Mouse (Mus musculus) activated CD4-positive, CD25-positive, alpha-beta regulatory T cell, adult 4 months (primary cell): ENCODE results near the gene Ano9. TPM values are rescaled to one million over a fixed set of nuclear protein-coding genes. Genes with fewer than 3 reads are reported as not detected.

Source experiments
- ATAC-seq: one replicate; pipeline ENCODE4 v1.8.0; 2017
- polyA plus RNA-seq, 2 experiments: library from polyadenylated mRNA; unstranded; fragments of 100-300 nt; shearing (Covaris generic); gene quantifications; one replicate each; pipeline ENCODE4 v1.2.1; 2017

Gene Ano9
- polyA plus RNA-seq, 2 experiments from 2014 or later = not detected

DNA sequence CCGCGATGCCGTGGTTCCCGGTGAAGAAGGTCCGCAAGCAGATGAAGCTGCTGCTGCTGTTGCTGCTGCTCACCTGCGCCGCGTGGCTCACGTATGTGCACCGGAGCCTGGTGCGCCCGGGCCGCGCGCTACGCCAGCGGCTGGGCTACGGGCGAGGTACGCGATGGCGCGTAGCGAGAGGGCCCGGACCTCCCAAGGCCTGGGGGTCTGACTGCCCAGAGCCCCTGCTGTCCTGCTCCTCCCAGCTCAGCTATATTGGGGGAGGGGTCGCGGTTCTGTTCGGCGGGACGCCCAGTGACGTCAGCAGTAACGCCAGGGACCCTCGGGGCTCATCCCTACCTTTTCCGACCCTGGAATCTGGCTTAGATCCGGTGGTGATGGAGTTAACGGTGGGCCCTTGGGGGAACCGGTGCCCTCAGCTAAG lies 56.3 kb downstream of the Ano9 start:
- ATAC-seq = no peak

DNA sequence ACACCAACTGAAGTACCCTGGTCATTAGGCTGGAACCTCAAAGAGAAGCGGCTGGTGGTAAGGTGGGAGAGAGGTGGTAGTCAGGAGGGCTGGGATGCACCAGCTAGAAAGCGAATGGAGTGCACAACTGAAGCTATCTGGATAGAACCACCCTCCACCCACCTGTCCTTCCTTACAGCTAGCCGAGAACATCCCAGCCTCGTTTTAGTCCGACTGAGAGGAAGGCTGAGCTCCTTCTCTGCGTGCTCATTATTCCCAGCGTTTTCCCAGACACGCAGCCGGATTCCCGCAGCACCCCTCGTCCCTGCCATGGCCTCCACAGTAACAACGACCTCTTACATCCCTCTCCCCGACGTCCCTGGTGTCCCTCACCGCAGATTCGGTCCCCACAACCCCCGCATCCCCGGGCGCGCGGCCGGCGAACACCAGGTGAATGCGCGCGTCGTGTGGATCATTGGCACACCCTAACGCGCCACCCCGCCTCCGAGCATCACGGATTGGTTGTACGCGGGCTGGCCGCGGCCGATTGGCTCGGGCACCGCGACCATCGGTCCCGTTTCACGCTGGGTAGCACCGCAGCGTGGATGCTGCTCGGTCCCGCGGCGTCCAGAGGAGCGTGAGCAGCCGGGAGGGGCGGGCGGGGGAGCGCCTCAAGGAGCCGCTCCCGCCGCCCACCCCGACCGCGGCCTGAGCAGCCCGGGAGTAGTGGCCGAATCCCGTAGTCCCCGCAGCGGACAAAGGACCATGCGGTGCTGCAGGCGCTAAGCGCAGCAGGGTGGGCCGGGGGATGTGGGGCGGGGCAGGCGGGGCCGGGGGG lies 57.0 kb downstream of the Ano9 start, which contains the start of gene B4galnt4:
B4galnt4 (plus strand) TSS at position 679 of the 817 bp plus-strand sequence.
- peak; percentile 57 for ATAC-seq

DNA sequence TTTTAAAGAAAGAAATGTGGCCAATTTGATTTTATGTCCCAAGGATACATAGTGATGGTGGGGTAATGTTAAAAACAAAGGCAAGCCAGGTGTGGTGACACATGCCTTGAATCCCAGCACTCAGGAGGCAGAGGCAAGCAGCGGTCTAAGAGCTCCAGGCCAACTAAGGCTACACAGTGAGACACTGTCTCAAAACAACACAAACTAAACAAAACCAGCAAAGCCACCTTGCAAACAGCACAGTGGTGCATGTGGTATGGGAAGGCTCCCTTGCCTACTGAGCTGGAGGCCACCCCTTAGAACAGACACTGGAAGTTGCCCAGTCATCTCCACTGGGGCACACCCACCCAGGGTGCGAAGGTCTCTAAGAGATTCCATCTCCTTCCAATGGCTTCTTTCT lies 57.7 kb downstream of the Ano9 start:
- no peak for ATAC-seq

DNA sequence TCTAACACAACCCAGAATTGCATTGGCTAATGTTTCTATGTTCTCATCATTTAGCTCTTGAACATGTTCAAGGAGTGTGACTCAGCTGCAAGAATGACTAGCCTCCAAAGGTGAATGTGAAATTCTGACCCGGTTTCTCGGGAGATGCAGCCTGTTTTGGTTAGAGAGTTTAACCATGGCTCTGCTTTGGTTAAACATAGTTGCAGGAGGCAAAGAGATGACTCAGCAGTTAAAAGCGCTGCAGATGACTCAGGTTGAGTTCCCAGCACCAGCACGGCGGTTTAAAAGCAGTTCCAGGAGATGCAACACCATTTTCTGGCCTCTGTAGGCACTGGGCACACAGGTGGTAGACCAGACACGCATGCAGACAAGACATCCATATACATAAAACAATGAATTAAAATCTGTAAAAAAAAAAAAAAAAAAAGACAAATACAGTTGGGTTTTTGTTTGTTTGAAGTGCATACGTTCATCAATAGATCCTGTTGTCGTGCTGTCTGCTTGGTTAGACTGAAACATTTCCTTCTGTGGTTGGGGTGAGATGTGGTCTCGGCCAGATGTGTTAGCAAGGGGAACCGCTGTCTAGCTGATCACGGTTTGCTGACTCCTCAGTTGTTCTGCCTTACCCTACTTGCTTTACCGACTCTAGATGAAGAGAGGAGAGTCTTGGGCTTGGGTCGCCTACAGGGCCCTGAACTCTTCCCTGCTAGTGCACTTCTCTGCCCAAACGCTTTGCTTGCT lies 58.8 kb downstream of the Ano9 start:
- peak; percentile 78 for ATAC-seq

DNA sequence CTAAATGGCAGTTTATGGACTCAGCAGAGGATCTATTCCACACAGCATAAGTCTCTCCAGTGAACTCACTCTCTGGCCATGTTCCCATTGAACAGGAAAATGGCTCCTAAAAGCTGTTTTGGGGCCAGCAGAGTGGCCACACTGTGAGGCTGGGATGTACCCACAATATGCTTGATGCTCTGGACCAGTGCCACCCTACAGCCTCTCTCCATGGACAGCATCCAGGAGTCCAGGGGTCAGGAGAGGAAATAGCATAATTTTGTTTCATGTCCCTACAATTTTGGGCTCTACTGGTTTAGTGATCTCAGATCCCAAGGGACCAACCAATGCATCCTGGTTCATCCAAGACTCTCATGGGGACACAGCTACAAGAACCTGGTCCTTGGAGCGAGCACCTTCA lies 60.1 kb downstream of the Ano9 start:
- ATAC-seq = no peak

- ATAC-seq = no peak
These were observed 60.6 kb downstream of the Ano9 start for GRCm38 (mm10) chr7:141056976-141057375.

DNA sequence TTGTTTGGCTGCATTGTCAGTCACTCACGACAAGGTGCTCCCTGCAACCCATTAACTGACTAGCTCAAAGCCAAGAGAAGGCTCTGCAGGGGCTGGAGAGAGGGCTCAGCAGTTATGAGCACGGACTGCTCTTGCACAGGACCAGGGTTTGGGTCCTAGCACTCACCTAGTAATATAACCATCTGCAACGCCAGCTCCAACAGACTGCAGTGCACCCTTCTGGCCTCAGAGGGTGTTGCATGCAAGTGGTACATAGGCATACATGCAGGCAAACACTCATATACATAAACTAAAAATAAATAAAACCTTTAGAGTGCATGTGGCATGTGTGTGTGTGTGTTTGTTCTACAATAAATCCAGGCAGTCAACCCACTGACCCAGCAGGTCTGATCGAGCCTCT lies 61.8 kb downstream of the Ano9 start:
- no peak for ATAC-seq

- no peak for ATAC-seq
These were observed 65.2 kb downstream of the Ano9 start for GRCm38 (mm10) chr7:141052421-141052820.

DNA sequence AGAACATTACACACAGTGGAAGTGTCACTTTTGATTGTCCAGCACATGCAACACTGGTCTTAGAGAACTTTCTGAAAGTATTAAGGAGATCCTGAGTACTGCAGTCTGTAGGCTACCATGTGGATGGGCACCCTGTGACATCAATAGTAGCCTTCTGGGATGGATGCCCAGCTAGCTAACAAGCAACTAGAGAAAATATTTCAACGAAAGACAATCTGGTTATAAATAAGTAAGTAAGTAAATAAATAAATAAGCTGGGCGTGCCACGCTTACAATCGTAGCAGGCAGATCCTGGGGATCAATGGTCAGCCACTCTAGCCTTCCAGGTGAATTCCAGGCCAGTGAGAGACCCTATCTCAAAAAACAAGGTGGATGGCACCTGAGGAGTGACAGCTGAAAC lies 65.6 kb downstream of the Ano9 start:
- ATAC-seq = no peak

Other genes with a start within 250 kb of the Ano9 start
- 100 to 1,000 TPM; 110 to 160 TPM for gene Psmd13, start 235.8 kb downstream of the Ano9 start, polyA plus RNA-seq
- gene Sirt3, start 235.5 kb downstream of the Ano9 start, polyA plus RNA-seq = 1 to 10 TPM; 5.9 to 8.0 TPM
- gene Cox8b, start 217.4 kb downstream of the Ano9 start, polyA plus RNA-seq = not detected
- not detected for gene Nlrp6, start 196.9 kb downstream of the Ano9 start, polyA plus RNA-seq
- gene Pgghg, start 176.4 kb downstream of the Ano9 start, polyA plus RNA-seq = 10 to 100 TPM; 15.2 to 15.6 TPM
- gene Ifitm5, start 167.5 kb downstream of the Ano9 start, polyA plus RNA-seq = not detected
- not detected for gene Gm45717, start 161.9 kb downstream of the Ano9 start, polyA plus RNA-seq
- 100 to 1,000 TPM in 1 of 2 experiments, 10 to 100 TPM in 1; 94.1 to 101 TPM for gene Ifitm2, start 161.8 kb downstream of the Ano9 start, polyA plus RNA-seq
- gene Ifitm1, start 150.6 kb downstream of the Ano9 start, polyA plus RNA-seq = 1 to 10 TPM; 4.6 to 7.5 TPM
- gene Ifitm3, start 107.0 kb downstream of the Ano9 start, polyA plus RNA-seq = 10 to 100 TPM; 17.0 to 23.4 TPM
- under 1 TPM; 0.70 to 0.92 TPM for gene Ifitm6, start 99.9 kb downstream of the Ano9 start, polyA plus RNA-seq
- gene Gm17387, start 88.7 kb downstream of the Ano9 start, polyA plus RNA-seq = not detected
- gene B4galnt4, start 56.7 kb downstream of the Ano9 start, polyA plus RNA-seq = 10 to 100 TPM in 1 of 2 experiments, 1 to 10 TPM in 1; 6.4 to 11.9 TPM
- gene Pkp3, start 39.6 kb downstream of the Ano9 start, polyA plus RNA-seq = 100 to 1,000 TPM; 365 to 380 TPM
- 100 to 1,000 TPM; 163 to 179 TPM for gene Sigirr, start 17.2 kb downstream of the Ano9 start, polyA plus RNA-seq
- 1 to 10 TPM; 5.2 to 5.3 TPM for gene Ptdss2, start 4.6 kb upstream of the Ano9 start, polyA plus RNA-seq
- gene Rnh1, start 55.1 kb upstream of the Ano9 start, polyA plus RNA-seq = 100 to 1,000 TPM; 117 to 127 TPM
- 1 to 10 TPM; 1.7 to 4.7 TPM for gene Hras, start 76.2 kb upstream of the Ano9 start, polyA plus RNA-seq
- gene Lrrc56, start 76.4 kb upstream of the Ano9 start, polyA plus RNA-seq = 1 to 10 TPM; 1.4 to 1.9 TPM
- gene Lmntd2, start 96.3 kb upstream of the Ano9 start, polyA plus RNA-seq = 1 to 10 TPM; 5.6 to 5.9 TPM
- 10 to 100 TPM in 1 of 2 experiments, 1 to 10 TPM in 1; 8.3 to 14.2 TPM for gene Rassf7, start 98.1 kb upstream of the Ano9 start, polyA plus RNA-seq
- 10 to 100 TPM; 51.4 to 60.8 TPM for gene Phrf1, start 111.0 kb upstream of the Ano9 start, polyA plus RNA-seq
- 100 to 1,000 TPM in 1 of 2 experiments, 10 to 100 TPM in 1; 92.0 to 108 TPM for gene Irf7, start 148.7 kb upstream of the Ano9 start, polyA plus RNA-seq
- gene Cdhr5, start 159.0 kb upstream of the Ano9 start, polyA plus RNA-seq = not detected
- gene Sct, start 161.3 kb upstream of the Ano9 start, polyA plus RNA-seq = not detected
- not detected for gene Drd4, start 174.2 kb upstream of the Ano9 start, polyA plus RNA-seq
- 10 to 100 TPM; 17.1 to 22.5 TPM for gene Deaf1, start 209.9 kb upstream of the Ano9 start, polyA plus RNA-seq
- gene Tmem80, start 209.9 kb upstream of the Ano9 start, polyA plus RNA-seq = 10 to 100 TPM; 30.4 to 31.2 TPM
- gene Eps8l2, start 221.1 kb upstream of the Ano9 start, polyA plus RNA-seq = not detected